Mouse (Mus musculus): ENCODE results near the gene Fam151b.

GRCm38 (mm10) chr13:92504871-92505270 lies 21.1 kb upstream of the Fam151b start:
- TF ChIP-seq CTCF (IDR thresholded peaks at IDR 0.05; ENCODE audit: extremely low read depth, insufficient read depth, insufficient read length, insufficient replicate concordance) = no peak
- no peak for TF ChIP-seq POLR2A (IDR thresholded peaks at IDR 0.05; ENCODE audit: low read depth, low read length)
